Mouse (Mus musculus): ENCODE results near the gene Cacna1c. TPM values are rescaled to one million over a fixed set of nuclear protein-coding genes. Genes with fewer than 3 reads are reported as not detected.
A peak's percentile ranks its signal among the peaks of the same experiment; 100 is the strongest.

Cacna1c gene
- 10 to 100 TPM; 52.3 to 81.7 TPM for total RNA-seq (2021)

DNA sequence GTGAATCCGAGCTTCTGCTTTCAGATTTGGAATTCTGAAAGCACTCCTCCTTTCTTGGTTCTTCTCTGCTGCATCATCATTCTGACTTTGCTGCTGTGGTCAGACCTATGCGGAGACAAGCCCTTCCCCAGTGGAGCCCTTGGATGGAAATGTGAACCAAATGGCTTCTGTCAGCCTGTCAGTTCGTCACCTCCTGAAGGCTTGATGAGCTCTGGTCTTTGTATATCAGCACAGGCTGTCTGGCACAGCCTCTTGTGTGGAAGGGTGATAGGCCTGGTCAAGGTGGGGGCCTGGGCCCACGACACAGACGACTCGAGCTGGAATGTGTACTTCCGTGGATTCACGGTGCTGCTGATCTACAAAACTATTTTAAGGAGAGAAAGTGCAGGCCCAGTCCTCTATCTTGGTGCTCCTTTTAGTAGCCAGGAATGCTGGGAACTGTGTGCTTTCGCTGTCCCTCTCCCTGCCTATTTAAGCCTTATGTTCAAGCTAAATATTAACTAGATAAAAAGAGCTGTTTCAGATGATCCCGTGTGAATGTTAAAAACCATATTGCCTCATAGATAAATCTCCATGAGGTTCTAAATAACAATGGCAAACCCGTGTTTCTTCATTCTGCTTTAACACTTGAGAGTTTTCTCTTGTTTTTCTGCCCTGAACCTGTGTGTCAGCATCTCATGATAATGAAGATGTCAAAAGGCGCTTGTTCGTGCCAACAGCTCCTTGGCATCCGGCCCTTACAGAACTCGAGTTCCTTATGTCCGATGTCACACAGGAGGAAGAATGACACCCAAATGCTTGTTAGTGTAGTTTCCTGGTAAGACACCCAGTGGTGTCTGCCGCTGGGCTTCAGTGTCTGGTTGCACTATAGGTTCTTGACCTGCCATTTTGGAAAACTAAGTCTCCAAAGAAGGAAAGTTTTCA lies at the start of gene Cacna1c:
Gene Cacna1c (minus strand): TSS at position 37 of the 924 bp plus-strand sequence.
- intact Hi-C loops (cut with DNase I), result no loop called here
- DNase-seq (ENCODE audit: low spot score in 2 of 2), result no peak

- no peak for DNase-seq (ENCODE audit: low spot score in 2 of 2)
- intact Hi-C loops (cut with DNase I), result no loop called here
These were observed 44.9 kb upstream of the Cacna1c start for GRCm38 (mm10) chr6:119240871-119241705.

DNA sequence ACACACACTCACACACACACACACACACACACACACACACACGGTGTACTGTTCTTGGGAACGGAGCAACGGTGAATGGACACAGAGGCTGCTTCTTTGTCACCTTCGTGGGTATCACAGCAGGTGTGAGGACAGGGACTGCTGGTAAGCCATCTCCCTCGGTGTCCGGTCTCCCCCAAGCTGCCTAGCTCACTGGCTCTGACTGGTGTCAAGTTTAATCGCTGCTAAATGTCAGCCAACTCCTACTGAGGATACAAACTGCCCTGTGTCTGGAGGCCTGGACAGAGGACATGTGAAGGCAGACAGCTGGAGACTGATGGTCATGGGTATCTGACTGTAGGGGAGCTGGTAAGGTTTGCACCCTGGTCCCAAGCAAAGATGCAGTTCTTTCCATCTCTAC lies 44.0 kb upstream of the Cacna1c start:
- no peak for DNase-seq (ENCODE audit: low spot score in 2 of 2)
- intact Hi-C loops (cut with DNase I), result no loop called here

GRCm38 (mm10) chr6:119239341-119240005 lies 43.3 kb upstream of the Cacna1c start:
- no peak for DNase-seq (ENCODE audit: low spot score in 2 of 2)
- intact Hi-C loops (cut with DNase I), result loop anchor here (5.0 kb wide), 1 partner anchor 78 kb away; no protein-coding TSS in a partner anchor

DNA sequence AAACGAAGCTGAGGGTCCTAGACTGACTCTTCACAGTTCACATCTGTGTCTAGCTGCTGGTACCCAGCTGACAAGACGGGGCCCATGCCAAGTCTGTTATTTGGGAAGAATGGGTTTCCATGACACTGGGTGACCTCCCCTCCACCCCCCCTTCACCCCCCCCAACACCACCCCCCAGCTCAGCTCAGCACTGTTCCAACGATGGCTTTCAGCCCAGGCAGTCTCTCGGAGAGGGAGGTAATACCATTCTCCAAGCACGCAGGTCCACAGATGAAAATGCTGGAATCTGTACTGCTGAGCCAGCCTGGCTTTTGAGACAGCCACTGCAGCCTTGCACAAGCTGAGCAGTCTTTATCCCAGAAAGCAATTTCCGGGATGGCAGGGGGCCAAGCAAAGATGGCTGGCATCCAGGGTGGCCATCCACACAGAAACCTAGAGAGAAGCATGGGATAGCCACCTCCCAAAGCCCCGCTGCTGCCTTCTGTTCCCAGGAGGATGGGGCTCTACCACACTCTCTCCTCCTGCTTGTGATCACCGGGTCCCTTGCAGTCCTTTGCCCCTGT lies 41.3 kb upstream of the Cacna1c start:
- DNase-seq (ENCODE audit: low spot score in 2 of 2), result peak; percentile 57 to 62
- intact Hi-C loops (cut with DNase I), result loop anchor here (5.0 kb wide), 1 partner anchor 80 kb away; no protein-coding TSS in a partner anchor

DNA sequence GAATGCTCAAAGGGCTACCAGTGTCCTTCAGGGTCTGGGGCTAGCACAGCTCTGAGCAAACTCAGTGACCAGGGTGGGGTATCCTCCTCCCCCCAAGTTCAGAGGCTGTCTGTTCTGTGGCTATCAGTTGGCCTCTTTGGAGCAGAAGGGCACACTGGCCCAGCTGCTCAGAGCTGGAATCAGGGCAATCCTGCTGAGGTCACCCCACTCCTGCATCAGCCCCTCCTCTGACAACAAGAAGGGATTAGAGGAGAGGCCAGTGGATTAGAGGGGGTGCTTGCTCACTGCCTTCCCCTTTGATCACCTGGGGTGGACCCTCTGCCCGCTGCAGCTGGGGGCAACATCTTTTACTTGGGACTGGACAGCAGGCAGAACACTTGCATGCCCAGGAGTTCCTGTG lies 40.0 kb upstream of the Cacna1c start, which contains the start of gene Cacna2d4:
Gene Cacna2d4 (plus strand): TSS at position 286 of the 400 bp plus-strand sequence.
- intact Hi-C loops (cut with DNase I), result loop anchor here (5.0 kb wide), 1 partner anchor 81 kb away; no protein-coding TSS in a partner anchor
- no peak for DNase-seq (ENCODE audit: low spot score in 2 of 2)

DNA sequence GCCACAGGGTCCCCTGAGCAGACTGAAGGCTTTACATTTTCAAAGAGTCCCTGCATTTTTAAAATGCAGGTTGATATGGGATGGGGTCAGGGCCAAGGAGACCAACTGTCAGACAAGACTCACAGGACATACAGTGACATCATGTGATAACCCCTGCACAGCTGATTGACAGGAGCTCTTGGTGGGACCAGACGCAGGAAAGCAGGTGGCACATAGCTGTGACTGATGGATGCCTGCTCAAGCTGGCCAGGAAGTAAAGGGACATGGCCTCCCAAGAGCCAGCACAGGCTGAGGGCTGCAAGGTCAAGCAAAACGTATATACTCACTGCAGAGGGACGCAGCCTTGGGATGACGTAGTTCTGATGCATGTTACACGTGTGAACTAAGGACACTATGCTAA lies 39.2 kb upstream of the Cacna1c start:
- intact Hi-C loops (cut with DNase I), result loop anchor here (5.0 kb wide), 1 partner anchor 82 kb away; no protein-coding TSS in a partner anchor
- no peak for DNase-seq (ENCODE audit: low spot score in 2 of 2)

DNA sequence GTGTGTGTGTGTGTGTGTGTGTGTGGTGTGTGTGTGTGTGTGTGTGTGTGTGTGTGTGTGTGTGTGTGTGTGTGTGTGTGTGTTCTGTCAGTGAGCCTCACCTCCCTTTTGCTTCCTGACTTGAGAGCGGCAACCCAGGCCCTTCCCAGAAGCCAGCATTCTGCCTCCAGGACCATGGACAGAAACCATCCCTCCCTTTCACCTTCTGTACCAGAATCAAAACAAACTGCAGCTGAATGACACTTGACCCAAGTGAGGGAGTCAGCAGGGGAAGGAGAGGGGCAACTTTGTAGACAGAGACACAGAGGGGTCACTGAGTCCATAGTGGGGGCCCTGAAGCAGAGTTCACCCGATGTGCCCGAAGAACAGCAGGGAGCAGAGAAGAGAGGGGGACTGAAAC lies 36.8 kb upstream of the Cacna1c start:
- no peak for DNase-seq (ENCODE audit: low spot score in 2 of 2)
- intact Hi-C loops (cut with DNase I), result no loop called here

- peak; percentile 53 to 59 for DNase-seq (ENCODE audit: low spot score in 2 of 2)
- intact Hi-C loops (cut with DNase I), result no loop called here
These were observed 32.8 kb upstream of the Cacna1c start for GRCm38 (mm10) chr6:119228861-119229603.

DNA sequence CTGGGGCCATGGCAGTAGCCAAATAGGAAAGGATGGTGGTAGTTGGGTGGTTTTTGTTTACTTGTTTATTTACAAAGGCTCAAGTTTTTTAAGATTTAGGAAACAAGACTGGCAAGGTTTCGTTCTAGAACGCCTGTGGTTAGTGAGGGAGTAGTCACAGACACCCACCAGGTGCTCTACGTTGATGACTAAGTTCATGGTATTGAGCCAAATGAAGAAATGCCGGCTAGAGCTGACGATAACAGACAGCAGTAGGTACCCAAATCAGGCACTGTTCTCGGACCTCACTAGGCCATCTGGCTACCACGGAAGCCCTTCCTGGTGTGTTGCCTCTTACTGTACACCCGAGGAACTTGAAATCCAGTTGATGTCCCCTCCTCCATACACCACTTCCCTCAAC lies 30.8 kb upstream of the Cacna1c start:
- DNase-seq (ENCODE audit: low spot score in 2 of 2), result no peak
- intact Hi-C loops (cut with DNase I), result no loop called here

- no peak for DNase-seq (ENCODE audit: low spot score in 2 of 2)
- intact Hi-C loops (cut with DNase I), result no loop called here
These were observed 29.5 kb upstream of the Cacna1c start for GRCm38 (mm10) chr6:119225731-119226130.

DNA sequence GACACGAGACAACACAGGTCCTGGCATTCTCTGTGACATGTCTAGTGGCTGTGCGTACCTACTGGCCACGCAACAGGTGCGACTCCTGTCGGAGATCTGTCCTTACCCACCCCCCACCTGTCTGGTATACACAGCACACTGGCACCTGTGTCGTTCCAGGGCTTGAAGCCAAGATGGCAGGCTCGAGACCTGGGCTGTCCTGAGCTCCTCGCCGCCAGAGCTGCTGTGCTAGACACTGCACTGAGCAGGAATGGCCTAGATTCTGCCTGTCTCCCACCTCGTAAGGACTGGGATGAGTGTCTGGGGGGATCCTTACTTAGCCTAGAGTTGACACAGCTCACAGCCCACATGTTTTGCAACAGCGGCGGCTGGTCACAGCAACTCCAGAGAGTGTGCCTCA lies 29.0 kb upstream of the Cacna1c start:
- intact Hi-C loops (cut with DNase I), result no loop called here
- DNase-seq (ENCODE audit: low spot score in 2 of 2), result no peak

GRCm38 (mm10) chr6:119224451-119225195 lies 28.4 kb upstream of the Cacna1c start:
- DNase-seq (ENCODE audit: low spot score in 2 of 2), result no peak

GRCm38 (mm10) chr6:119220297-119220696 lies 24.1 kb upstream of the Cacna1c start:
- DNase-seq (ENCODE audit: low spot score in 2 of 2), result peak; percentile 61 to 62
- intact Hi-C loops (cut with DNase I), result loop anchor here (1.0 to 5.0 kb wide), 2 partner anchors 128 to 222 kb away; no protein-coding TSS in a partner anchor

More at GRCm38 (mm10) chr6:119224451-119225195, 28.4 kb upstream of the Cacna1c start:
- intact Hi-C loops (cut with DNase I), result loop anchor here (5.0 kb wide), 1 partner anchor 218 kb away; no protein-coding TSS in a partner anchor

- DNase-seq (ENCODE audit: low spot score in 2 of 2), result no peak
- intact Hi-C loops (cut with DNase I), result loop anchor here (5.0 kb wide), 2 partner anchors 112 to 592 kb away; no protein-coding TSS in a partner anchor
These were observed 23.1 kb upstream of the Cacna1c start for GRCm38 (mm10) chr6:119219237-119219870.

DNA sequence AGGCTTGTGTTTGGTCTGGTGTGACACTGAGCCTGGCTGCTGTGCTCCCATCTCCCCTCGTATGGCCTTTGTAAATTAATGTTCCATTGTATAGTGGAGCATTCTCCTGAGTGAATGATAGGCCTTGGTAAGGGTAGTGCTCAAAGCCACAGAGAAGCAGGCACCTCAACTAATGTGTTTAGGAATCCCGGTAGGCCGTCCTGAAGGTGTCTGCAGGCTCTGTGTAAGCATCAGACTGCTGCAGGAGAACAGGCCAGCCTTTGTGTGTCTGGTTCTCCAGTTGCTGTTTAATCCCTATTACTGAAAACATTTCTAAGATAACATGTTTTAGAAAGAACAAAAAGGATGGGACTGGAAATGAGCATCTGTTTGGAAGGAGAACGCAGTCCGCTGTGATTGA lies 22.4 kb upstream of the Cacna1c start:
- intact Hi-C loops (cut with DNase I), result loop anchor here (5.0 kb wide), 2 partner anchors 111 to 591 kb away; no protein-coding TSS in a partner anchor
- DNase-seq (ENCODE audit: low spot score in 2 of 2), result no peak

GRCm38 (mm10) chr6:119217661-119218060 lies 21.4 kb upstream of the Cacna1c start:
- DNase-seq (ENCODE audit: low spot score in 2 of 2), result no peak
- intact Hi-C loops (cut with DNase I), result loop anchor here (5.0 kb wide), 2 partner anchors 110 to 590 kb away; no protein-coding TSS in a partner anchor
